Mouse (Mus musculus): ENCODE results near the gene Gm13278. TPM values are rescaled to one million over a fixed set of nuclear protein-coding genes. Genes with fewer than 3 reads are reported as not detected.
A peak's percentile ranks its signal among the peaks of the same experiment; 100 is the strongest.
"Not testable (repeated sequence)": the region's sequence is repeated elsewhere in the genome, so short reads cannot be mapped to it uniquely, and the experiment has no call there.

Gene Gm13278
- not detected in 2 replicates for polyA plus RNA-seq (2015; fragmentation: Nextera tagmentation; extraction: Ambion mirVana)

- H3K9ac ChIP-seq (ENCODE audit: low read depth, low read length); ATAC-seq (ENCODE audit: low read depth); H3K27ac ChIP-seq (ENCODE audit: low read length); H3K27me3 ChIP-seq (ENCODE audit: control insufficient read depth, insufficient read depth, low read depth, low read length); H3K4me1 ChIP-seq (ENCODE audit: control insufficient read depth, low read depth, low read length); H3K36me3 ChIP-seq (ENCODE audit: control insufficient read depth, insufficient read depth); H3K4me2 ChIP-seq (ENCODE audit: low read depth, low read length); H3K4me3 ChIP-seq (ENCODE audit: low read depth, low read length); H3K9me3 ChIP-seq (replicated peaks; ENCODE audit: control insufficient read depth, low read length): not testable (repeated sequence)
- WGBS (ENCODE audit: insufficient replicate concordance): no CpG with 5 or more reads among the region's 28 CpGs
Measured at GRCm38 (mm10) chr4:88791250-88791649, at the start of gene Gm13278. TSS of gene Gm13278 (plus strand) at chr4:88791550.

GRCm38 (mm10) chr4:88742771-88743371 lies 48.5 kb upstream of the Gm13278 start:
- Histone ChIP-seq H3K36me3 (ENCODE audit: control insufficient read depth, insufficient read depth) (no peaks in the 10 kb centered on the region), H3K9ac (ENCODE audit: low read depth, low read length) (no peak overlapping the region), H3K9me3 (replicated peaks; ENCODE audit: control insufficient read depth, low read length) (no peaks in the 10 kb centered on the region), H3K27me3 (ENCODE audit: control insufficient read depth, insufficient read depth, low read depth, low read length) (no peaks in the 10 kb centered on the region), H3K4me3 (ENCODE audit: low read depth, low read length) (no peak overlapping the region), H3K4me2 (ENCODE audit: low read depth, low read length) (no peak overlapping the region), H3K4me1 (ENCODE audit: control insufficient read depth, low read depth, low read length) (no peaks in the 10 kb centered on the region), H3K27ac (ENCODE audit: low read length) (no peak overlapping the region)
- ATAC-seq (ENCODE audit: low read depth): no peak
- 42% methylated on average over 7 of the region's 7 CpGs for WGBS (ENCODE audit: insufficient replicate concordance)

- Histone ChIP-seq H3K9me3 (replicated peaks; ENCODE audit: control insufficient read depth, low read length) (no peaks in the 10 kb centered on the region), H3K27me3 (ENCODE audit: control insufficient read depth, insufficient read depth, low read depth, low read length) (no peaks in the 10 kb centered on the region), H3K9ac (ENCODE audit: low read depth, low read length) (no peak overlapping the region), H3K4me1 (ENCODE audit: control insufficient read depth, low read depth, low read length) (no peaks in the 10 kb centered on the region), H3K27ac (ENCODE audit: low read length) (no peak overlapping the region), H3K4me2 (ENCODE audit: low read depth, low read length) (no peak overlapping the region), H3K36me3 (ENCODE audit: control insufficient read depth, insufficient read depth) (no peaks in the 10 kb centered on the region), H3K4me3 (ENCODE audit: low read depth, low read length) (no peak overlapping the region)
- WGBS (ENCODE audit: insufficient replicate concordance): 36% methylated on average over 3 of the region's 3 CpGs
- no peak for ATAC-seq (ENCODE audit: low read depth)
Measured at GRCm38 (mm10) chr4:88744207-88744606, 47.1 kb upstream of the Gm13278 start.

- Histone ChIP-seq H3K4me2 (ENCODE audit: low read depth, low read length) (no peak overlapping the region), H3K4me3 (ENCODE audit: low read depth, low read length) (no peak overlapping the region), H3K36me3 (ENCODE audit: control insufficient read depth, insufficient read depth) (no peaks in the 10 kb centered on the region), H3K9ac (ENCODE audit: low read depth, low read length) (no peak overlapping the region), H3K27ac (ENCODE audit: low read length) (no peak overlapping the region), H3K27me3 (ENCODE audit: control insufficient read depth, insufficient read depth, low read depth, low read length) (no peaks in the 10 kb centered on the region), H3K9me3 (replicated peaks; ENCODE audit: control insufficient read depth, low read length) (no peaks in the 10 kb centered on the region), H3K4me1 (ENCODE audit: control insufficient read depth, low read depth, low read length) (no peaks in the 10 kb centered on the region)
- WGBS (ENCODE audit: insufficient replicate concordance): 51% methylated on average over 6 of the region's 6 CpGs
- no peak for ATAC-seq (ENCODE audit: low read depth)
Measured at GRCm38 (mm10) chr4:88749926-88750325, 41.4 kb upstream of the Gm13278 start.

- not testable (repeated sequence) for H3K27ac ChIP-seq (ENCODE audit: low read length); H3K9ac ChIP-seq (ENCODE audit: low read depth, low read length); H3K36me3 ChIP-seq (ENCODE audit: control insufficient read depth, insufficient read depth); H3K4me3 ChIP-seq (ENCODE audit: low read depth, low read length); H3K4me2 ChIP-seq (ENCODE audit: low read depth, low read length); H3K9me3 ChIP-seq (replicated peaks; ENCODE audit: control insufficient read depth, low read length); ATAC-seq (ENCODE audit: low read depth); H3K4me1 ChIP-seq (ENCODE audit: control insufficient read depth, low read depth, low read length); H3K27me3 ChIP-seq (ENCODE audit: control insufficient read depth, insufficient read depth, low read depth, low read length)
- WGBS (ENCODE audit: insufficient replicate concordance): 67% methylated on average over 14 of the region's 15 CpGs
Measured at GRCm38 (mm10) chr4:88754818-88755340, 36.5 kb upstream of the Gm13278 start, which contains the start of gene Gm13271. TSS of gene Gm13271 (plus strand) at chr4:88754868.

GRCm38 (mm10) chr4:88756581-88757513 lies 34.5 kb upstream of the Gm13278 start:
- not testable (repeated sequence) for H3K4me1 ChIP-seq (ENCODE audit: control insufficient read depth, low read depth, low read length); ATAC-seq (ENCODE audit: low read depth)

GRCm38 (mm10) chr4:88757628-88758031 lies 33.7 kb upstream of the Gm13278 start:
- not testable (repeated sequence) for H3K9me3 ChIP-seq (replicated peaks; ENCODE audit: control insufficient read depth, low read length); H3K27me3 ChIP-seq (ENCODE audit: control insufficient read depth, insufficient read depth, low read depth, low read length); H3K4me1 ChIP-seq (ENCODE audit: control insufficient read depth, low read depth, low read length); H3K36me3 ChIP-seq (ENCODE audit: control insufficient read depth, insufficient read depth)
- Histone ChIP-seq H3K4me2 (ENCODE audit: low read depth, low read length) (peak overlapping the region; percentile 84), H3K27ac (ENCODE audit: low read length) (peak overlapping the region; percentile 84), H3K9ac (ENCODE audit: low read depth, low read length) (peak overlapping the region; percentile 65), H3K4me3 (ENCODE audit: low read depth, low read length) (peak overlapping the region; percentile 66)
- WGBS (ENCODE audit: insufficient replicate concordance): under 1% methylated on average over 12 of the region's 21 CpGs
- ATAC-seq (ENCODE audit: low read depth): peak; percentile 100

More at GRCm38 (mm10) chr4:88756581-88757513, 34.5 kb upstream of the Gm13278 start:
- 10% methylated on average over 28 of the region's 31 CpGs for WGBS (ENCODE audit: insufficient replicate concordance)
- not testable (repeated sequence) for H3K36me3 ChIP-seq (ENCODE audit: control insufficient read depth, insufficient read depth); H3K27me3 ChIP-seq (ENCODE audit: control insufficient read depth, insufficient read depth, low read depth, low read length); H3K9me3 ChIP-seq (replicated peaks; ENCODE audit: control insufficient read depth, low read length)
- Histone ChIP-seq H3K9ac (ENCODE audit: low read depth, low read length) (peak overlapping the region; percentile 65), H3K4me3 (ENCODE audit: low read depth, low read length) (peak overlapping the region; percentile 66), H3K27ac (ENCODE audit: low read length) (peak overlapping the region; percentile 84), H3K4me2 (ENCODE audit: low read depth, low read length) (peak overlapping the region; percentile 84)

GRCm38 (mm10) chr4:88758751-88759150 lies 32.6 kb upstream of the Gm13278 start:
- H3K4me1 ChIP-seq (ENCODE audit: control insufficient read depth, low read depth, low read length); H3K4me2 ChIP-seq (ENCODE audit: low read depth, low read length); H3K4me3 ChIP-seq (ENCODE audit: low read depth, low read length); H3K9me3 ChIP-seq (replicated peaks; ENCODE audit: control insufficient read depth, low read length); H3K9ac ChIP-seq (ENCODE audit: low read depth, low read length); H3K36me3 ChIP-seq (ENCODE audit: control insufficient read depth, insufficient read depth); ATAC-seq (ENCODE audit: low read depth); H3K27me3 ChIP-seq (ENCODE audit: control insufficient read depth, insufficient read depth, low read depth, low read length); H3K27ac ChIP-seq (ENCODE audit: low read length): not testable (repeated sequence)
- 80% methylated on average over 7 of the region's 9 CpGs for WGBS (ENCODE audit: insufficient replicate concordance)

Measured in liver, embryonic 16.5 days (tissue).